Mouse (Mus musculus) cortical plate, adult 2 months (tissue): ENCODE measurements around the gene Cenpu. TPM values are rescaled to one million over a fixed set of nuclear protein-coding genes. Genes with fewer than 3 reads are reported as not detected.

Experiments
- H3K27ac ChIP-seq: fragments of 200-500 bp; 2 replicates; pipeline ENCODE4 v1.5.1; 2012; ENCODE audit warnings: low read length, control low read depth, inconsistent platforms; ENCODE audit not compliant: insufficient read depth
- H3K4me1 ChIP-seq: fragments of 200-500 bp; 2 replicates; pipeline ENCODE4 v1.6.1; 2011; ENCODE audit warnings: low read length; ENCODE audit not compliant: control insufficient read depth, insufficient read depth
- H3K4me3 ChIP-seq: fragments of 200-500 bp; 2 replicates; pipeline ENCODE4 v1.5.1; 2011; ENCODE audit warnings: mild to moderate bottlenecking, low read length, control low read depth; ENCODE audit not compliant: insufficient read depth
- CTCF ChIP-seq: fragments of 200-500 bp; IDR thresholded peaks from 2 replicates; pipeline ENCODE4 v1.5.1; 2011; ENCODE audit warnings: mild to moderate bottlenecking, control low read depth, low read length; ENCODE audit not compliant: insufficient read depth; ENCODE audit errors: extremely low read depth
- POLR2A ChIP-seq: fragments of 200-500 bp; IDR thresholded peaks from 2 replicates; pipeline ENCODE4 v1.6.1; 2011; ENCODE audit warnings: mild to moderate bottlenecking, low read length, control low read depth; ENCODE audit not compliant: insufficient read depth; ENCODE audit errors: extremely low read depth
- polyA plus RNA-seq: library from polyadenylated mRNA; depleted of rRNA; stranded (reverse); fragments of >200 nt; gene quantifications from 2 replicates; pipeline ENCODE4 v1.2.3, GENCODE M21; 2012; rRNA removed

The Cenpu gene
- polyA plus RNA-seq, 1 experiment, result 3.2 TPM

- no peak overlapping the region for H3K4me3 ChIP-seq
- H3K27ac ChIP-seq, result no peak overlapping the region
- no peak for TF ChIP-seq POLR2A
- no peaks in the 10 kb centered on the region for H3K4me1 ChIP-seq
These were observed 76.1 kb downstream of the Cenpu start for GRCm38 (mm10) chr8:46627881-46628280.

DNA sequence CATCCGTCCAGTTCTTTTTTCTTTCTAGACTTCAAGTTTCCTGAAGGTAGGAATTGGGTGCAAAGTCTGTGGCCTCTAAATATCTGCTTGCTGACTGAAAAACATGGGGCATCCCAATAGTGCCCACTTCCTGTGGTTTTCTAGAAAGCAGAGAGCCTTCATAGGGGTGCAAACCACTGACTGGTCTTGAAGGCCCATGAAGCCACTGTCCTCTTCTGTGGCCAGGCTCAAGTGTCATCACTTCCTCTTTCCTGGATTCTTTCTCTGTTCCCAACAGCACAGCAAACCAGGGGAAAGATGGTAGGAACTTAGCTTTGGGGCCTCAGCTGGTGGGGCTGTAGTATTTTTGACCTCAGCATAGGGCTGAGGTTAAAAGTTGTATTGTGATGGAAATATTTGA is 76.8 kb downstream of the Cenpu start:
- Histone ChIP-seq H3K4me3 (no peak overlapping the region), H3K27ac (no peak overlapping the region), H3K4me1 (no peaks in the 10 kb centered on the region)
- TF ChIP-seq CTCF (no peak), POLR2A (no peak)

Other genes with a start within 250 kb of the Cenpu start
- gene Acsl1, start 81.0 kb upstream of the Cenpu start, polyA plus RNA-seq, result 49.4 and 52.2 TPM in 2 replicates
- 1.9 TPM in 2 replicates for gene Primpol, start 65.2 kb downstream of the Cenpu start, polyA plus RNA-seq
- gene Casp3, start 65.3 kb downstream of the Cenpu start, polyA plus RNA-seq, result 11.6 and 11.9 TPM in 2 replicates
- 27.1 and 30.4 TPM in 2 replicates for gene Irf2, start 187.7 kb downstream of the Cenpu start, polyA plus RNA-seq